Mouse (Mus musculus) retina, postnatal 1 day (tissue): ENCODE measurements around the gene Wdr83.

Source experiments
- DNase-seq: peaks from one replicate; pipeline ENCODE4 v3.0.0-alpha.2; 2012

Gene Wdr83

DNA sequence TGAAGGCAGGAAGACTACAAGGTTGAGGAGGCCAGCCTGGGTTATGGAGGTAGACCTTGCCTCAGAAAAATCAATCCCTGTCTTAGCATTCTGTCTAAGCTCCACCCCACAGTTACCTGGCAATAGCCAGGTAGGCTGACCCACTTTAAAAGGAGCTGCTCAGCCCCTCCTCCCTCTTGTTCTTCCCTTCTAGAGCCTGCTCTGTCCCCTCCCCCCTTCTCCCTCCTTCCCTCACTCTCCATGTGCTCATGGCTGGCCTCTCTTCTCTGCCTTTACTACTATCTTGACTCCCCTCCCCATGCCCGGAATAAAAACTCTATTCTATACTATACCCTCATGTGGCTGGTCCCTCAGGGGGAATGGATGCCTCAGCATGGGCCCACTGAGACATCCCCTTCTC is 47.2 kb downstream of the Wdr83 start:
- no peak for DNase-seq

GRCm38 (mm10) chr8:85032622-85033311 is 48.3 kb downstream of the Wdr83 start:
- no peak for DNase-seq

DNA sequence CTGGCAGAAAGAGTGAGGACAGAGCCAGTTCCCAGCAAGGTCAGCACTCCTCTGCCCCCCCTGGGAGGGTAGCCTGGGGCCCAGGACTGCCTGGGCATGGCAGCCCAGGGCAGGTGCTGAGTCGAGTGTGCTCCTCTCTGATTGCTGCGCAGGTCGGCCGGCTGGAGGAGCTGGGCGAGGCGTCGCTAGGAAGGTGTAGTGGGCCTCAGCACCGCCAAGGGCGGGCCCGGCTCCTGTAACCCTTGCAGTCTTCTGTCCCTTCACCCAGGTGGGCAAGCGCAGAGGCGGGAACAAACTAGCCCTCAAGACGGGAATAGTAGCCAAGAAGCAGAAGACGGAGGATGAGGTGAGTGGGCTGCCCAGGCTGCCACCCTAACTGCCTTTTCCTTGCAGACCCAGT is 51.8 kb downstream of the Wdr83 start:
- no peak for DNase-seq

DNA sequence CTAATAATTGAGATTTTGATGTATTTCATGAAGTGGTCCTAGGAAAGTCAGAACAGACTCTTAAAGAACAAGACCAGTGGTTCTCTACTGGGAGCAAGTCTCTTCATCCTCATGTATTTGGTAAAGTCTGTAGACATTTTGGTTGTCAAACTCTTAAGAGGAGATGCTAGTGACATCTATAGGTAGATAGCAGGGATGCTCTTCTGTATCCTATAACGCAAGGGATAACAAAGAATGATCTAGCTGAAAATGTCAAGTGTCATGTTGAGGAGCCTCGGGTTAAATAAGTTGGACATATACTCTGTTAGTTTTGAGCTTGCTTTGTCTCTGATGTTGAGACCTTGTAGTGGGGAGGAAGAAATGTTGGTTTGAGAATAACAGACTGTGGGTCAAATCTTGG is 53.2 kb downstream of the Wdr83 start:
- DNase-seq, result no peak

- no peak for DNase-seq
These were observed 53.6 kb downstream of the Wdr83 start for GRCm38 (mm10) chr8:85027516-85027855.

- peak; percentile 98 for DNase-seq
These were observed 54.2 kb downstream of the Wdr83 start, which contains the start of gene Trir for GRCm38 (mm10) chr8:85026670-85027515. Trir (plus strand) TSS chr8:85026823.

DNA sequence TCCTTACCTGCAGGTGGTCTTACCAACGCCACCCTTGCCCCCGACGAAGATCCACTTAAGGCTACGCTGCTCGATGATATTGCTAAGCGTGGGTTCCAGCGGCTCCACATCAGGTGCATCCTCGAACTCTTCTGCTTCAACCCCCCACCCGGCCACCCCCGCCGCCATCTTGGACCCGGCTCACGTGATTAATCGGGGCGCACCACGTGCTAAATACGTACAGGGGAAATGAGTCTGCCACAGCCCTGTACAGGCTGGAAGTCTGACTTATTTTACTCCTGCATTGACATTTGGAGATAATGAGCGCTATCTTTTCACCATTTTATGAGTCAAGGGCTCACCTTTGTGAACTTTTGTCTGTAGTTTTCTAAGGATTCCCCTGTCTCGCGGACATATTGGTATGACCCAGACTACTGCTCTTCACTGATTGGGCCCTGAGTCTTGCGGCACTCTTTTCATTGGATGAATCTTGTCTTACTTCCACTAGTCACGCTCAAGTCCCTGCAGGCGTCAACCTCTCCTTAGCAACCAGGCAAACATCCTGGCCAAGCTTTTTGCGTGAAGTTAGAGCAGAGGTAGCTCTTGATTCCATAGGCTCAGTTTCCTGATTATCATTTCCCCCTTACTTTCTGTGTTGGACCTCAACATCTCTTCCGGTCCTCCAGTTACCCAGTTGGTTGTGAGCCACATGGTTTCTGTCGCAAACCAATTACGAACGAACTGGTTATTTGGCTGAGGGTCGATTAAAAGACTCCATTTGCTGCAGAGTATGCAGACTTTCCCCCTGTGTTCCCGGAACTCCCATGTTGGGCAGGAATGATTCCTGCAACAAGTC is 55.8 kb downstream of the Wdr83 start, which contains the start of gene Asna1:
Gene Asna1, minus strand, starts transcription at position 184 of the 835 bp plus-strand sequence.
- peak; percentile 97 for DNase-seq
